Mouse (Mus musculus) liver, embryonic 11.5 days (tissue): ENCODE results near the gene 1810009A15Rik. TPM values are rescaled to one million over a fixed set of nuclear protein-coding genes. Genes with fewer than 3 reads are reported as not detected.

Experiments used
- ATAC-seq: fragments of 200-750 bp; cut with Nextera tagmentation; replicated peaks from 2 replicates; pipeline ENCODE4 v1.8.0; 2017; ENCODE audit warnings: moderate number of reproducible peaks, mild to moderate bottlenecking, moderate TSS enrichment, moderate library complexity; ENCODE audit not compliant: low FRiP score
- DNase-seq: peaks from one replicate; pipeline ENCODE4 v3.0.0-alpha.2; 2017; ENCODE audit warnings: low spot score
- H3K27ac ChIP-seq: fragments of 300-500 bp; sonication (generic); 2 replicates; pipeline ENCODE4 v1.5.1; 2014; ENCODE audit warnings: mild to moderate bottlenecking, low read depth, low read length, control low read depth
- H3K27me3 ChIP-seq: fragments of 300-500 bp; sonication (generic); replicated peaks from 2 replicates; pipeline ENCODE4 v1.6.1; 2014; ENCODE audit warnings: low read length, mixed read lengths; ENCODE audit not compliant: control insufficient read depth, insufficient read depth
- H3K36me3 ChIP-seq: fragments of 300-500 bp; sonication (generic); 2 replicates; pipeline ENCODE4 v1.6.1; 2014; ENCODE audit warnings: mild to moderate bottlenecking, low read length, moderate library complexity, mixed read lengths; ENCODE audit not compliant: control insufficient read depth, insufficient read depth
- H3K4me1 ChIP-seq: fragments of 300-500 bp; sonication (generic); replicated peaks from 2 replicates; pipeline ENCODE4 v1.6.1; 2014; ENCODE audit warnings: low read length, mixed read lengths; ENCODE audit not compliant: control insufficient read depth, insufficient read depth
- H3K4me2 ChIP-seq: fragments of 300-500 bp; sonication (generic); 2 replicates; pipeline ENCODE4 v1.6.1; 2014; ENCODE audit warnings: mild to moderate bottlenecking, control low read depth, moderate library complexity
- H3K4me3 ChIP-seq: fragments of 300-500 bp; sonication (generic); 2 replicates; pipeline ENCODE4 v1.5.1; 2014; ENCODE audit warnings: low read depth, low read length, control low read depth
- H3K9ac ChIP-seq: fragments of 300-500 bp; sonication (generic); 2 replicates; pipeline ENCODE4 v1.6.1; 2014; ENCODE audit warnings: low read depth, low read length, control low read depth
- H3K9me3 ChIP-seq: fragments of 300-500 bp; sonication (generic); 2 replicates; pipeline ENCODE4 v1.6.1; 2016; ENCODE audit warnings: low read length, inconsistent platforms, mixed read lengths; ENCODE audit not compliant: control insufficient read depth
- WGBS: fragments of 180-500 bp; shearing (Covaris S2); extraction: QIAGEN DNeasy Blood & Tissue Kit; methylation state at CpG from one replicate; pipeline ENCODE4 v1.1.7; 2014; 5-methylcytosine and 5-hydroxymethylcytosine counted together
- polyA plus RNA-seq: library from polyadenylated mRNA; unstranded; fragments of >200 nt; fragmentation: Nextera tagmentation; extraction: Ambion mirVana; gene quantifications from 2 replicates; pipeline ENCODE4 v1.2.1, GENCODE M21; 2014

The 1810009A15Rik gene
- polyA plus RNA-seq, 1 experiment from 2014 or later = 171 TPM

GRCm38 (mm10) chr19:8899079-8899478 is 10.4 kb downstream of the 1810009A15Rik start:
- Histone ChIP-seq H3K27ac (no peak overlapping the region), H3K9ac (peak overlapping the region; percentile 97), H3K4me3 (peak overlapping the region; percentile 98), H3K4me2 (peak overlapping the region; percentile 87), H3K27me3 (no peaks in the 10 kb centered on the region), H3K4me1 (peaks cover 25% of the 10 kb centered on the region), H3K36me3 (peaks cover 20% of the 10 kb centered on the region; the same call in 1 of the 2 replicates), H3K9me3 (no peaks in the 10 kb centered on the region)
- 41% methylated on average over 3 of the region's 3 CpGs for WGBS
- ATAC-seq (no peak), DNase-seq (no peak)

- DNase-seq (no peak), ATAC-seq (no peak)
- Histone ChIP-seq H3K27me3 (no peaks in the 10 kb centered on the region), H3K4me3 (no peak overlapping the region), H3K36me3 (peaks cover 45% of the 10 kb centered on the region), H3K4me1 (peaks cover 8% of the 10 kb centered on the region), H3K9me3 (no peaks in the 10 kb centered on the region), H3K4me2 (no peak overlapping the region), H3K9ac (no peak overlapping the region), H3K27ac (no peak overlapping the region)
- WGBS = 96% methylated on average over 5 of the region's 5 CpGs
These were observed 14.8 kb downstream of the 1810009A15Rik start for GRCm38 (mm10) chr19:8903412-8903811.

- Histone ChIP-seq H3K4me2 (no peak overlapping the region), H3K27me3 (no peaks in the 10 kb centered on the region), H3K4me1 (no peaks in the 10 kb centered on the region), H3K9me3 (no peaks in the 10 kb centered on the region), H3K9ac (no peak overlapping the region), H3K4me3 (0 out of 2 replicates have a peak overlapping the region, but pooled peaks have one; percentile 5), H3K36me3 (peaks cover 81% of the 10 kb centered on the region), H3K27ac (no peak overlapping the region)
- WGBS = 86% methylated on average over 6 of the region's 6 CpGs
- DNase-seq (no peak), ATAC-seq (no peak)
These were observed 19.9 kb downstream of the 1810009A15Rik start for GRCm38 (mm10) chr19:8908531-8908930.

GRCm38 (mm10) chr19:8911810-8912209 is 23.2 kb downstream of the 1810009A15Rik start:
- WGBS = 94% methylated on average over 5 of the region's 5 CpGs
- no peaks in the 10 kb centered on the region for H3K27me3 ChIP-seq
- peaks cover 92% of the 10 kb centered on the region for H3K36me3 ChIP-seq
- H3K9ac ChIP-seq = no peak overlapping the region
- no peak overlapping the region for H3K4me3 ChIP-seq
- H3K27ac ChIP-seq = no peak overlapping the region
- no peak for ATAC-seq
- H3K4me1 ChIP-seq = no peaks in the 10 kb centered on the region
- H3K9me3 ChIP-seq = no peaks in the 10 kb centered on the region
- no peak for DNase-seq
- H3K4me2 ChIP-seq = no peak overlapping the region

GRCm38 (mm10) chr19:8914212-8914611 is 25.6 kb downstream of the 1810009A15Rik start:
- H3K27ac ChIP-seq = no peak overlapping the region
- no peak for DNase-seq
- H3K27me3 ChIP-seq = no peaks in the 10 kb centered on the region
- no peaks in the 10 kb centered on the region for H3K4me1 ChIP-seq
- H3K9me3 ChIP-seq = no peaks in the 10 kb centered on the region
- peaks cover 70% of the 10 kb centered on the region for H3K36me3 ChIP-seq
- H3K9ac ChIP-seq = no peak overlapping the region
- 91% methylated on average over 3 of the region's 3 CpGs for WGBS
- H3K4me2 ChIP-seq = no peak overlapping the region
- no peak overlapping the region for H3K4me3 ChIP-seq
- ATAC-seq = no peak

GRCm38 (mm10) chr19:8919000-8919399 is 30.3 kb downstream of the 1810009A15Rik start:
- Histone ChIP-seq H3K4me3 (no peak overlapping the region), H3K27ac (no peak overlapping the region), H3K9me3 (no peaks in the 10 kb centered on the region), H3K4me2 (no peak overlapping the region), H3K4me1 (peaks cover 15% of the 10 kb centered on the region), H3K36me3 (peaks cover 29% of the 10 kb centered on the region), H3K27me3 (no peaks in the 10 kb centered on the region), H3K9ac (no peak overlapping the region)
- no peak for DNase-seq
- WGBS = 77% methylated on average over 3 of the region's 3 CpGs
- no peak for ATAC-seq

- no peaks in the 10 kb centered on the region for H3K9me3 ChIP-seq
- H3K4me1 ChIP-seq = peaks cover 15% of the 10 kb centered on the region
- ATAC-seq = no peak
- no peaks in the 10 kb centered on the region for H3K27me3 ChIP-seq
- peak overlapping the region; percentile 84 for H3K4me3 ChIP-seq
- H3K9ac ChIP-seq = peak overlapping the region; percentile 86
- DNase-seq = no peak
- peak overlapping the region; percentile 81 for H3K4me2 ChIP-seq
- peak overlapping the region; percentile 90 for H3K27ac ChIP-seq
- 57% methylated on average over 6 of the region's 6 CpGs for WGBS
- peaks cover 23% of the 10 kb centered on the region for H3K36me3 ChIP-seq
These were observed 31.0 kb downstream of the 1810009A15Rik start for GRCm38 (mm10) chr19:8919684-8920072.

- Histone ChIP-seq H3K4me3 (peak within 1 kb of the TSS; percentile 84), H3K27me3 (no peaks in the 10 kb centered on the region), H3K27ac (peak within 1 kb of the TSS; percentile 90), H3K4me1 (peaks cover 15% of the 10 kb centered on the region), H3K36me3 (peaks cover 18% of the 10 kb centered on the region), H3K4me2 (peak within 1 kb of the TSS; percentile 81), H3K9me3 (no peaks in the 10 kb centered on the region), H3K9ac (peak within 1 kb of the TSS; percentile 86)
- peak; percentile 95 for DNase-seq
- 2% methylated on average over 49 of the region's 50 CpGs for WGBS
- peak; percentile 95 for ATAC-seq
These were observed 31.6 kb downstream of the 1810009A15Rik start, which contains the start of gene B3gat3 for GRCm38 (mm10) chr19:8920073-8920736. TSS of gene B3gat3 (plus strand) at chr19:8920374.

- peaks cover 15% of the 10 kb centered on the region for H3K4me1 ChIP-seq
- peak overlapping the region; percentile 81 for H3K4me2 ChIP-seq
- H3K9me3 ChIP-seq = no peaks in the 10 kb centered on the region
- no peaks in the 10 kb centered on the region for H3K27me3 ChIP-seq
- no peak for ATAC-seq
- 1% methylated on average over 6 of the region's 6 CpGs for whole genome bisulfite sequencing
- no peak for DNase-seq
- H3K9ac ChIP-seq = peak overlapping the region; percentile 86
- peak overlapping the region; percentile 84 for H3K4me3 ChIP-seq
- peak overlapping the region; percentile 90 for H3K27ac ChIP-seq
- H3K36me3 ChIP-seq = peaks cover 18% of the 10 kb centered on the region
These were observed 32.2 kb downstream of the 1810009A15Rik start for GRCm38 (mm10) chr19:8920836-8921291.
